Mouse (Mus musculus) liver, adult 2 months (tissue): ENCODE results near the gene Dmc1. TPM values are rescaled to one million over a fixed set of nuclear protein-coding genes. Genes with fewer than 3 reads are reported as not detected.

Source experiments
- DNase-seq: peaks from one replicate; pipeline ENCODE4 v3.0.0-alpha.2; 2011; ENCODE audit warnings: low read depth, low spot score; ENCODE audit errors: extremely low read depth
- H3K27ac ChIP-seq: fragments of 200-500 bp; replicated peaks from 2 replicates; pipeline ENCODE4 v1.5.1; 2012; ENCODE audit warnings: low read depth, mild to moderate bottlenecking, control low read depth, inconsistent platforms, low read length; ENCODE audit not compliant: insufficient read depth
- H3K27me3 ChIP-seq: fragments of 200-500 bp; 2 replicates; pipeline ENCODE4 v1.6.1; 2012; ENCODE audit warnings: mild to moderate bottlenecking, moderate library complexity, low read length, inconsistent platforms; ENCODE audit not compliant: control insufficient read depth, insufficient read depth
- H3K36me3 ChIP-seq: fragments of 200-500 bp; 2 replicates; pipeline ENCODE4 v1.6.1; 2012; ENCODE audit warnings: low read length, inconsistent platforms; ENCODE audit not compliant: control insufficient read depth, insufficient read depth
- H3K4me1 ChIP-seq: fragments of 200-500 bp; 2 replicates; pipeline ENCODE4 v1.6.1; 2011; ENCODE audit warnings: low read length; ENCODE audit not compliant: control insufficient read depth, insufficient read depth
- H3K4me3 ChIP-seq: fragments of 200-500 bp; 2 replicates; pipeline ENCODE4 v1.5.1; 2011; ENCODE audit warnings: low read depth, mild to moderate bottlenecking, control low read depth, low read length, moderate library complexity; ENCODE audit not compliant: insufficient read depth
- H3K79me2 ChIP-seq: fragments of 200-500 bp; 2 replicates; pipeline ENCODE4 v1.6.1; 2012; ENCODE audit warnings: inconsistent platforms, mild to moderate bottlenecking, low read length, moderate library complexity; ENCODE audit not compliant: control insufficient read depth, insufficient read depth
- H3K9ac ChIP-seq: fragments of 200-500 bp; 2 replicates; pipeline ENCODE4 v1.6.1; 2012; ENCODE audit warnings: low read depth, mild to moderate bottlenecking, control low read depth, inconsistent platforms, low read length
- CTCF ChIP-seq: fragments of 200-500 bp; IDR thresholded peaks from 2 replicates; pipeline ENCODE4 v1.5.1; 2011; ENCODE audit warnings: low read depth, low read length, control low read depth
- POLR2A ChIP-seq: fragments of 200-500 bp; IDR thresholded peaks from 2 replicates; pipeline ENCODE4 v1.6.1; 2011; ENCODE audit warnings: low read length, control low read depth; ENCODE audit not compliant: insufficient read depth; ENCODE audit errors: extremely low read depth
- WGBS: fragments of 180-500 bp; shearing (Covaris S2); methylation state at CpG from one replicate; pipeline ENCODE4 v1.1.7; 2018; 5-methylcytosine and 5-hydroxymethylcytosine counted together
- polyA plus RNA-seq: library from polyadenylated mRNA; depleted of rRNA; stranded (reverse); fragments of >200 nt; gene quantifications from 2 replicates; pipeline ENCODE4 v1.2.3, GENCODE M21; 2012
- total RNA-seq: library from RNA; depleted of rRNA; stranded (reverse); fragments of >200 nt; gene quantifications from 2 replicates; pipeline ENCODE4 v1.2.3, GENCODE M21; 2014

Dmc1 gene
- total and polyA plus RNA-seq, 2 experiments = 0.09 TPM; not detected in 1

- H3K27me3 ChIP-seq = 0 out of 2 replicates have a peak, but pooled peaks cover 2% of the 10 kb centered on the region
- no peak overlapping the region for H3K9ac ChIP-seq
- no peak for DNase-seq
- H3K36me3 ChIP-seq = no peaks in the 10 kb centered on the region
- TF ChIP-seq POLR2A (no peak), CTCF (no peak)
- WGBS = 83% methylated on average over 5 of the region's 5 CpGs
- H3K4me3 ChIP-seq = no peak overlapping the region
- H3K27ac ChIP-seq = no peak overlapping the region
- H3K4me1 ChIP-seq = no peaks in the 10 kb centered on the region
- H3K79me2 ChIP-seq = no peaks in the 10 kb centered on the region
Measured at GRCm38 (mm10) chr15:79552566-79552965, 52.3 kb downstream of the Dmc1 start.

- H3K27me3 ChIP-seq = 0 out of 2 replicates have a peak, but pooled peaks cover 2% of the 10 kb centered on the region
- DNase-seq = no peak
- no peak for TF ChIP-seq CTCF
- TF ChIP-seq POLR2A = no peak
- H3K4me1 ChIP-seq = peaks cover 4% of the 10 kb centered on the region; the same call in 1 of the 2 replicates
- peaks cover 3% of the 10 kb centered on the region; the same call in 1 of the 2 replicates for H3K79me2 ChIP-seq
- no peak overlapping the region for H3K4me3 ChIP-seq
- WGBS = 97% methylated on average over 2 of the region's 2 CpGs
- no peak overlapping the region for H3K27ac ChIP-seq
- no peak overlapping the region for H3K9ac ChIP-seq
- peaks cover 8% of the 10 kb centered on the region for H3K36me3 ChIP-seq
Measured at GRCm38 (mm10) chr15:79548226-79548625, 56.7 kb downstream of the Dmc1 start.

GRCm38 (mm10) chr15:79547289-79547820 lies 57.6 kb downstream of the Dmc1 start:
- Histone ChIP-seq H3K79me2 (peaks cover 3% of the 10 kb centered on the region; the same call in 1 of the 2 replicates), H3K36me3 (peaks cover 15% of the 10 kb centered on the region), H3K4me1 (peaks cover 4% of the 10 kb centered on the region; the same call in 1 of the 2 replicates), H3K27ac (peak overlapping the region; percentile 86), H3K4me3 (peak overlapping the region; percentile 60), H3K9ac (0 out of 2 replicates have a peak overlapping the region, but pooled peaks have one; percentile 65), H3K27me3 (0 out of 2 replicates have a peak, but pooled peaks cover 2% of the 10 kb centered on the region)
- no peak for DNase-seq
- no peak for TF ChIP-seq CTCF
- no peak for TF ChIP-seq POLR2A
- 81% methylated on average over 17 of the region's 17 CpGs for WGBS

GRCm38 (mm10) chr15:79546410-79547288 lies 58.3 kb downstream of the Dmc1 start, which contains the start of gene Ddx17:
Gene Ddx17, minus strand, starts transcription at chr15:79546741.
- peak within 1 kb of the TSS; percentile 83 for H3K4me3 ChIP-seq
- peaks cover 4% of the 10 kb centered on the region; the same call in 1 of the 2 replicates for H3K4me1 ChIP-seq
- DNase-seq = peak; percentile 88
- peaks cover 3% of the 10 kb centered on the region; the same call in 1 of the 2 replicates for H3K79me2 ChIP-seq
- peak within 1 kb of the TSS; percentile 89 for H3K27ac ChIP-seq
- H3K36me3 ChIP-seq = peaks cover 21% of the 10 kb centered on the region
- 2% methylated on average over 84 of the region's 84 CpGs for WGBS
- TF ChIP-seq POLR2A (peak; percentile 89), CTCF (no peak)
- peak within 1 kb of the TSS; percentile 94 for H3K9ac ChIP-seq
- H3K27me3 ChIP-seq = 0 out of 2 replicates have a peak, but pooled peaks cover 2% of the 10 kb centered on the region

- H3K79me2 ChIP-seq = peaks cover 3% of the 10 kb centered on the region; the same call in 1 of the 2 replicates
- peaks cover 26% of the 10 kb centered on the region for H3K36me3 ChIP-seq
- H3K9ac ChIP-seq = peak overlapping the region; percentile 94
- TF ChIP-seq POLR2A (no peak), CTCF (no peak)
- 0 out of 2 replicates have a peak, but pooled peaks cover 1% of the 10 kb centered on the region for H3K27me3 ChIP-seq
- peak; percentile 59 for DNase-seq
- under 1% methylated on average over 52 of the region's 52 CpGs for WGBS
- peaks cover 4% of the 10 kb centered on the region; the same call in 1 of the 2 replicates for H3K4me1 ChIP-seq
- H3K27ac ChIP-seq = peak overlapping the region; percentile 89
- peak overlapping the region; percentile 83 for H3K4me3 ChIP-seq
Measured at GRCm38 (mm10) chr15:79545921-79546399, 58.9 kb downstream of the Dmc1 start.
